Mouse (Mus musculus) olfactory bulb, adult 2 months (tissue): ENCODE results near the gene Brca1.

Experiments
- CTCF ChIP-seq: fragments of 200-500 bp; IDR thresholded peaks from 2 replicates; pipeline ENCODE4 v1.5.1; 2012; ENCODE audit warnings: low read depth, mild to moderate bottlenecking, low read length, moderate library complexity; ENCODE audit not compliant: insufficient read depth
- POLR2A ChIP-seq: fragments of 200-500 bp; IDR thresholded peaks from 2 replicates; pipeline ENCODE4 v1.6.1; 2012; ENCODE audit warnings: mild to moderate bottlenecking, low read depth, low read length, moderate library complexity; ENCODE audit not compliant: insufficient read depth

GRCm38 (mm10) chr11:101467477-101468262 is 84.1 kb downstream of the Brca1 start:
- TF ChIP-seq POLR2A (0 out of 2 replicates have a peak, but pooled peaks have one; percentile 26), CTCF (peak; percentile 42; the same call in 1 of the 2 replicates)
